Mouse (Mus musculus): Measurements from ENCODE around the gene Fam98a. TPM values are rescaled to one million over a fixed set of nuclear protein-coding genes. Genes with fewer than 3 reads are reported as not detected.

The Fam98a gene
- polyA plus RNA-seq (2012; rRNA removed): 11.6 and 13.0 TPM in 2 replicates

GRCm38 (mm10) chr17:75551512-75552400, at the start of gene Fam98a:
Fam98a (minus strand) TSS chr17:75551946.

Other genes starting within 250 kb of the Fam98a start
- gene Rasgrp3, start 116.0 kb downstream of the Fam98a start, polyA plus RNA-seq (2012; rRNA removed): 2.0 and 2.2 TPM in 2 replicates

Measured in ovary, adult 2 months (tissue).